Mouse (Mus musculus): Measurements from ENCODE around the gene Cyb5rl.

Gene Cyb5rl

GRCm38 (mm10) chr4:107066252-107067124 lies at the start of gene Cyb5rl, which contains the start of gene Mrpl37:
Cyb5rl (plus strand) TSS chr4:107066988.
Mrpl37 (minus strand) TSS chr4:107066868.
- DNase-seq (ENCODE audit: low spot score): peak; percentile 93

- no peak for DNase-seq (ENCODE audit: low spot score)
Observed at GRCm38 (mm10) chr4:107017257-107017656, 49.5 kb upstream of the Cyb5rl start.

GRCm38 (mm10) chr4:107018521-107018920 lies 48.3 kb upstream of the Cyb5rl start:
- DNase-seq (ENCODE audit: low spot score): no peak

GRCm38 (mm10) chr4:107019027-107019426 lies 47.8 kb upstream of the Cyb5rl start:
- DNase-seq (ENCODE audit: low spot score): no peak

- no peak for DNase-seq (ENCODE audit: low spot score)
Observed at GRCm38 (mm10) chr4:107020287-107021000, 46.3 kb upstream of the Cyb5rl start.

- no peak for DNase-seq (ENCODE audit: low spot score)
Observed at GRCm38 (mm10) chr4:107021464-107021863, 45.3 kb upstream of the Cyb5rl start.

GRCm38 (mm10) chr4:107024899-107025298 lies 41.9 kb upstream of the Cyb5rl start:
- DNase-seq (ENCODE audit: low spot score): no peak

GRCm38 (mm10) chr4:107025369-107025768 lies 41.4 kb upstream of the Cyb5rl start:
- no peak for DNase-seq (ENCODE audit: low spot score)

GRCm38 (mm10) chr4:107026451-107026850 lies 40.3 kb upstream of the Cyb5rl start:
- no peak for DNase-seq (ENCODE audit: low spot score)

- DNase-seq (ENCODE audit: low spot score): no peak
Observed at GRCm38 (mm10) chr4:107035689-107036088, 31.1 kb upstream of the Cyb5rl start.

- DNase-seq (ENCODE audit: low spot score): no peak
Observed at GRCm38 (mm10) chr4:107036985-107037384, 29.8 kb upstream of the Cyb5rl start.

GRCm38 (mm10) chr4:107038303-107038702 lies 28.5 kb upstream of the Cyb5rl start:
- DNase-seq (ENCODE audit: low spot score): no peak

GRCm38 (mm10) chr4:107039270-107039669 lies 27.5 kb upstream of the Cyb5rl start:
- DNase-seq (ENCODE audit: low spot score): no peak

- DNase-seq (ENCODE audit: low spot score): no peak
Observed at GRCm38 (mm10) chr4:107042304-107042703, 24.5 kb upstream of the Cyb5rl start.

- DNase-seq (ENCODE audit: low spot score): no peak
Observed at GRCm38 (mm10) chr4:107045188-107045587, 21.6 kb upstream of the Cyb5rl start.

GRCm38 (mm10) chr4:107047806-107048205 lies 19.0 kb upstream of the Cyb5rl start:
- no peak for DNase-seq (ENCODE audit: low spot score)

GRCm38 (mm10) chr4:107048568-107049162 lies 18.1 kb upstream of the Cyb5rl start:
- no peak for DNase-seq (ENCODE audit: low spot score)

GRCm38 (mm10) chr4:107051889-107052288 lies 14.9 kb upstream of the Cyb5rl start:
- DNase-seq (ENCODE audit: low spot score): no peak

- DNase-seq (ENCODE audit: low spot score): no peak
Observed at GRCm38 (mm10) chr4:107052962-107053553, 13.7 kb upstream of the Cyb5rl start.

- no peak for DNase-seq (ENCODE audit: low spot score)
Observed at GRCm38 (mm10) chr4:107056088-107056487, 10.7 kb upstream of the Cyb5rl start.

- no peak for DNase-seq (ENCODE audit: low spot score)
Observed at GRCm38 (mm10) chr4:107058346-107058745, 8.4 kb upstream of the Cyb5rl start.

- DNase-seq (ENCODE audit: low spot score): no peak
Observed at GRCm38 (mm10) chr4:107058781-107059180, 8.0 kb upstream of the Cyb5rl start.

All from spleen, adult 12 weeks (tissue).